Mouse (Mus musculus) liver, adult 2 months (tissue): Measurements from ENCODE around the gene 0610030E20Rik.

Source experiments
- CTCF ChIP-seq: fragments of 200-500 bp; IDR thresholded peaks from 2 replicates; pipeline ENCODE4 v1.5.1; 2011; ENCODE audit warnings: low read depth, low read length, control low read depth
- POLR2A ChIP-seq: fragments of 200-500 bp; IDR thresholded peaks from 2 replicates; pipeline ENCODE4 v1.6.1; 2011; ENCODE audit warnings: low read length, control low read depth; ENCODE audit not compliant: insufficient read depth; ENCODE audit errors: extremely low read depth

- TF ChIP-seq POLR2A (no peak), CTCF (no peak)
Observed at GRCm38 (mm10) chr6:72316044-72316443, 31.1 kb upstream of the 0610030E20Rik start.
